Mouse (Mus musculus): Measurements from ENCODE around the gene Trh.

Trh gene

DNA sequence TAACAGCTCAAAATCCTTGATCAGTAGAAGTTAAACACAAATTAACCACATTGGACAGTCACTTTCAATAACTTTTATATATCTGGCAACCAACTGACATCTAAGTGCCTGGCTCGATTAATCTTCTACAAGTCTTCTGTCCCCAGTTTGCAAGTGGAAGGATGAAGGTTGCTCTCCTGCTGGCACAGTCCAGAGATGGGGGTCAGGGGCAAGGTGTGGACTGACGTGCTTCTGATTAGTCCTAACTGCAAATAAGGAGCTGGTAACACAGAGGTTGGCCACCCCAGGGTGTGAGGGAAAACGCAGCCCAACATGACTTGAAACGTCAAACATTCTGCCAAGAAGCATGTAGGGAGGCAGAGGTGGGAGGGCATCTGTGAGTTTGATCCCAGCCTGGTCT is 12.7 kb downstream of the Trh start:
- in situ Hi-C loops (cut with MboI; ENCODE audit: low pct_unique_long_range_greater_than_20kb in 1 of 2, low sequenced_read_pairs in 2 of 2, unreplicated experiment in 1 of 2), result no loop called here

DNA sequence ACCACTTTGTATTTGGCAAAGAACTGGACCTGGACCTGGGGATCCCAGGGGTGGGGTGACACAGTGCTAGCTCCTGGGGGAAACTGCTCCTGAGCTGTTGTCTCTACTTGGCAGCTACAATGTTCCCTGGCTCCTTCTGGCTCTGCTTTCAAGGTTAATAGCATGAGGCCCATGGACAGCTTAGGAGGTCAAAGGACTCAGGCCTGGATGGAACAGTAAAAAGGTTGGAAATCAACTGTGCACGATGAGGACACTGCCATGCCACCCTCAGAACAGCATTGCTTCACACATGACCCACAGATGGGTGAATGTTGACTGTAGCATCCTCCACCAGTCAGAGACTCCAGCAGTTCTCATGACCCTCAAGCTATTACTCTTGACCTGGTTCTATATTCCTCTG is 13.1 kb downstream of the Trh start:
- in situ Hi-C loops (cut with MboI; ENCODE audit: low pct_unique_long_range_greater_than_20kb in 1 of 2, low sequenced_read_pairs in 2 of 2, unreplicated experiment in 1 of 2), result no loop called here

DNA sequence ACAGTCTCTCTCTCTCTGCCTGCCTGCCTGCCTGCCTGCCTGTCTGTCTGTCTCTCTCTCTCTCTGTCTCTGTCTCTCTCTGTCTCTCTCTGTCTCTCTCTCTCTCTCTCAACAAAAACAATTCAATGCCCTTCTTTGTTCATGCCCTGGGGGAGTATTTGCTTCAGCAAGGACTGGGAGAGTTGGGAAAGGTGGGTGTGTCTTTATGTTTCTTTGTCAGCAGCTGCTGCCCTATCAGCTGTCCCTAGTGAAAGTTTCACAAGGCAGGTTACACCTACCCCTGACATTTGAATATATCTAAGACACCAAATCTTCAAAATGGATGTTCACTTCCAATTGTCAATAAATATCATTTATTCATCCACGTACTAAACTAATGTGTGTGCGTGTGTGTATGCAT is 14.9 kb downstream of the Trh start:
- in situ Hi-C loops (cut with MboI; ENCODE audit: low pct_unique_long_range_greater_than_20kb in 1 of 2, low sequenced_read_pairs in 2 of 2, unreplicated experiment in 1 of 2), result no loop called here

DNA sequence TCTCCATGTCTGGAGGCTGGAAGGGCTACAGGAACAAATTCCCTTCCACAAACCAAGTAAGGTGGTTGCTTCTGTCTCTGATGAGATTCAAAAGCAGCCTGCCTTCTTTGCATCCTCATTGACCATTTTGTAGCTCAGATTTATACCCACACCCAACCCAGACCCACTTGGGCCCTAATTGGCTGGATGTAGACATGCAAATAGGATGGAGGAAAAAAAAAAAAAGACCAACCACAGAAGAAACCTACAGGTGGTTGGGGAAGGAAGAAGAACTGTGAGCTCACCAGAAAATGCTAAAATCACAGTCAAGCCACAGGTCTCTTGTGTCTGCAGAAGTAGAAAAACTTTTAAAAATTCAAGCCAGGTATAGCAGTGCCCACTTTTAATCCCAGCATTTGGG is 15.3 kb downstream of the Trh start:
- in situ Hi-C loops (cut with MboI; ENCODE audit: low pct_unique_long_range_greater_than_20kb in 1 of 2, low sequenced_read_pairs in 2 of 2, unreplicated experiment in 1 of 2), result no loop called here

DNA sequence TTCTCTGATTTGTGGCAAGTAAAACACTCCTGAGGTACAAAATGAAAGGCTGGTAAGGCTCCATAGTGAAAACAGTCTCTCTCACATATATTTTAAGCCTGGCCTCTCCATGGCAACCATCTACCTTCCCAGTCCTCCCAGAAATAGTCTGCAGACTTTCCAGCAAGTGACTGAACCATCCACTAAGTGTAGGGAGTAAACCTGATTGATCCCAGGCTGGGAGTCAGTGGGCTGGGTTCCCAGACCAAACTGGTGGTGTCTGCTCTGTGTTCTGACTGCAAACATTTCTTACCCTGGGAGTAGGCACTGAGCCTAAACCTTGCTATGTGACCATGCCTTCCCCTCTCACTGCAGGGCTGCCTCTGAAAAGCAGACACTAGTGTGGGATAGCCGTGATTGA is 19.5 kb downstream of the Trh start:
- in situ Hi-C loops (cut with MboI; ENCODE audit: low pct_unique_long_range_greater_than_20kb in 1 of 2, low sequenced_read_pairs in 2 of 2, unreplicated experiment in 1 of 2), result loop anchor here in 1 of 2 experiments (5.0 kb wide), 1 partner anchor 47 kb away; no protein-coding TSS in a partner anchor

DNA sequence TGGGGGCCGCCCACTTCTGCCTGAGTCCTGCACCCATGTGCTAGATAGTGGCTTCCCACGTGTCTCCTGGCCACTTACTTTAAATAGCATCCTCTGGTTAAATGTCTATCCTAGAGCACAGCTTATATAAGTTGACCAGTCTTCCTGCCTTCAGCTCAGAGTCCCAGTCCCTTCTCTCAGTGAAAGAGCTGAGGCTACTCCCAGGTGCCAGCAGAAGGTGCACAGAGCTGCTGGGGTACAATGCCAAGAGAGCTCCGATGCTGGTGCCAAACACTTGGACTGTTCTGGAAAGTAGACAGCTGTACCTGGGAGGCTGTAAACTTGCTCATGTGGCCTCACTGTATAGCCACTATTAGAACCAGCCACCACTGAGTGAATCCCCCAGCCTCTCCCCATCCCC is 22.4 kb downstream of the Trh start:
- in situ Hi-C loops (cut with MboI; ENCODE audit: low pct_unique_long_range_greater_than_20kb in 1 of 2, low sequenced_read_pairs in 2 of 2, unreplicated experiment in 1 of 2), result loop anchor here in 1 of 2 experiments (5.0 kb wide), 1 partner anchor 50 kb away; no protein-coding TSS in a partner anchor

DNA sequence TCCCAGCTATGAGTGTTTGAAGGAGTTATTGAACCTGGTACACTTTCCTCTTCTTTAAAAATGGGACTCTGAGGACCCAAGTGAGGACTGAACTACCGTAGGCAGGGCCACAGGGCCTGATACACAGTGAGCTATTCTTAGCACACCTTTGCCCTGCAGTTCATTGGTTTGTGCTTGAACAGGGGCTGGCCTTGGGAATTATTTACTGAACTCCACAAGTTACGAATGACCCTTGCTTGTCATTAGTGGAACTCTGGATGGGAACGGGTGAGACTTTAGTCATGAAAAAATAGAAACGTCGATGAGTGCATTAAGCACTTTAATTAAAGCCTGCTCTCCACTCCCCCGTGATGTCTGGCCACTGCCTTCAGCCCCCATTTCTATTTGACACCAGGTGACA is 22.8 kb downstream of the Trh start:
- in situ Hi-C loops (cut with MboI; ENCODE audit: low pct_unique_long_range_greater_than_20kb in 1 of 2, low sequenced_read_pairs in 2 of 2, unreplicated experiment in 1 of 2), result loop anchor here in 1 of 2 experiments (5.0 kb wide), 1 partner anchor 51 kb away; no protein-coding TSS in a partner anchor

DNA sequence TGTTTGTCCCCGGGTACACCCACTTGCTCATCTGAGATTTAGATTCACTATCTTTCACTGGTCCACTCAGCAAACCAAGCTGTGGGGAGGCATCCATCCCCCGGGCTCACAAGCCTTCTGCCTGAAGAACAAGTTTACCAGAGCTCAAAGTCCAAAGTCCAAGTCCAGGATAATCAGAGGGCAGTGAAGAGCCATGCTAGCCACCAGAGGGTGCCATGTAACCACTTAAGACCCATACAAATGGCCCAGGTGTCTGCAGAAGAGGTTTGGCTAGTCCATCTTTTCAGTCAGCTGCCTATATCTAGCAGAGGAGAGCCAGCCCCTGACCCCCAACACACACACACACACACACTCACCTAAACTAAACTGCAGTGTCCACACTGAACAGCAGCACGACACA is 25.0 kb downstream of the Trh start:
- in situ Hi-C loops (cut with MboI; ENCODE audit: low pct_unique_long_range_greater_than_20kb in 1 of 2, low sequenced_read_pairs in 2 of 2, unreplicated experiment in 1 of 2), result no loop called here

DNA sequence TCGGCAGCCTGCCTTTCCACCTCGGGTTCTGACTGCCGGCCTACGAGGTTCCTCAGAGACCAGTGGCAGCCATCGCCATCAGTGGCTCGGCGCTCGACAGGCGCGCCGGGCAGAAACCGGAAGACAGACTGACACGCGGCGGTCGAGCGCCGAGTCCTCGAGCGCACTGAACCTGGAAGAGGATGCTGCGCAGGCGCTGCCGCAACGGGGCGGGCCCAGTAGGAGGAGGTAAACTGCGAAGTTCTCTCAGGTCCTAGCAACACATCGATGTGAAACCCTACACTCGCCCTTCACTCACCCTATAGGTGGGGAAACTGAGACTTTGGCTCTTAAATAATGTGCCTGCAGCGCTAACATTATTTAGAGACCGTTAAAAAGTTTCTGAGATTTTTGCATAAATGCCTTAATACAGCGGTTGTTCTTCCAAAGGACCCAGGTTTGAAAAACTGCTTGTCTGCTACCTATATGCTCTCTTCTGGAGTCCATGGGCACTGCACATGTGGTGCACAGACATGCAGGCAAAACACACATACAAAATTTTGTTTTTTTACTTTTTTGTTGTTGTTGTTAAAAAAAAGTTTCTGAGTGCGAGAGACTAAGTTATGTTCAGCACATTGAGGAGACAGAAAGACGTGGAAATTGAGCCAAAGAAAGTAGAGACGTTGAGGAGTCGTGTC is 29.5 kb downstream of the Trh start, which contains the start of gene Rbsn:
Gene Rbsn, minus strand, starts transcription at position 153 of the 677 bp plus-strand sequence.
- in situ Hi-C loops (cut with MboI; ENCODE audit: low pct_unique_long_range_greater_than_20kb in 1 of 2, low sequenced_read_pairs in 2 of 2, unreplicated experiment in 1 of 2), result no loop called here

DNA sequence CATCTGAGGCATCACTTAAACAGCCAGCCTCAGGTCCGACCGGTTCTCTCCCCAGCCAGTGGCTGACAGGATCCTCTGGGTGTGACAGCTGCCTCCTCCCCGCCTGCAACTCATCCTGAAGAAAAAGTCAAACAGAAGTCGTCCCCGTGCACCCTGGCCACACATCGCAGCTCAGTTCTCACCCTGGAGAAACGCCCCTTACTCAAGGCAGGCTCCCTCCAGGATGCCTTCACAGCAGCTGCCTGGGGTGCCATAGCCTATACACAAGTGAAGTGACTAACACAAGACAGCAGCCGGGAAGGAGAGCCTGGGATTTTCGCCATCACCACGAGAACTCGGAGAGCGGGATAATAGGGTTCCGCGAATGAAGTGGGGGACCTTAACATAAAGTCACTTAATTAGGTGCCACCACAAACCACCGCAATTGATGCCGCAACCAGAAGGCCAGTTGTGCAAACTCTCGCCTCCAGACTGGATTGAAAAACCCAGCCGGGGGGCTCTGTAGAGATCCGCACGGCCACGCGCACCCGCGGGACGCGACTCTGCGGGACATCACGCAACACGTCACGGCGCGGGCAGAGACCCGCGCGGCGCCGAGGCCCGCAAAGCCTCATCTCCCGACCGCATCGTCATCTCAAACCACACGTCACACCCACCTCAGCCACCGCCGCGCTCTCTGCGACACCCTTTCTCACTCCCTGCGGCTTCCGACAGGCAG is 30.2 kb downstream of the Trh start:
- in situ Hi-C loops (cut with MboI; ENCODE audit: low pct_unique_long_range_greater_than_20kb in 1 of 2, low sequenced_read_pairs in 2 of 2, unreplicated experiment in 1 of 2), result no loop called here

DNA sequence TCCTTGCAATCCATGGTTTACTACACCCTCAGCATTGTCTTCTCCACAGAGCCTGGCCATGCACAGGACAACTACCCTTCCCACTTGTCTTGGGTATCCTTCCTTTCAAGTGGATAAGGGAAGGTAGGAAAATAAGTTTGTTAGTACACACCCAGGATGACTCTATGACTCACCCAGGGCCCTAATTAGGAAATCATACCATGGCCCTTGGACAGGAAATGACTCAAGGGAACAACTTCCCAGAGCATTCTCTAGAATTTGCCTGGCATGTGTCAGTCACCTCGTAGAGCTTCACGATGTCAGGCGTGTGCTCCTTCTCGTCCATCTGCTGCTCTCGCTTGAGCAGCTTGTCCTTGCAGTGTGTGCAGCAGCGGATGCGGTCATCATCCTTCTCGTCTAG is 45.0 kb downstream of the Trh start:
- in situ Hi-C loops (cut with MboI; ENCODE audit: low pct_unique_long_range_greater_than_20kb in 1 of 2, low sequenced_read_pairs in 2 of 2, unreplicated experiment in 1 of 2), result no loop called here

Data from mouse embryonic stem cell (cell line).